Mouse (Mus musculus) heart, embryonic 16.5 days (tissue): Measurements from ENCODE around the gene Olfr1555-ps1. TPM values are rescaled to one million over a fixed set of nuclear protein-coding genes. Genes with fewer than 3 reads are reported as not detected.
"Not testable (repeated sequence)": the region's sequence is repeated elsewhere in the genome, so short reads cannot be mapped to it uniquely, and the experiment has no call there.

ENCODE experiments used
- ATAC-seq: fragments of 200-750 bp; cut with Nextera tagmentation; replicated peaks from 2 replicates; pipeline ENCODE4 v1.8.0; 2017; ENCODE audit warnings: moderate number of reproducible peaks; ENCODE audit not compliant: insufficient read depth, low FRiP score; ENCODE audit errors: extremely low read depth
- H3K27ac ChIP-seq: fragments of 300-500 bp; sonication (generic); 2 replicates; pipeline ENCODE4 v1.5.1; 2014; ENCODE audit warnings: mild to moderate bottlenecking, low read length, control low read depth, moderate library complexity
- H3K27me3 ChIP-seq: fragments of 300-500 bp; sonication (generic); 2 replicates; pipeline ENCODE4 v1.6.1; 2014; ENCODE audit warnings: low read length, mixed read lengths; ENCODE audit not compliant: control insufficient read depth, insufficient read depth
- H3K36me3 ChIP-seq: fragments of 300-500 bp; sonication (generic); 2 replicates; pipeline ENCODE4 v1.6.1; 2014; ENCODE audit not compliant: control insufficient read depth, insufficient read depth
- H3K4me1 ChIP-seq: fragments of 300-500 bp; sonication (generic); 2 replicates; pipeline ENCODE4 v1.6.1; 2014; ENCODE audit warnings: low read length, mixed read lengths; ENCODE audit not compliant: control insufficient read depth, insufficient read depth
- H3K4me2 ChIP-seq: fragments of 300-500 bp; sonication (generic); 2 replicates; pipeline ENCODE4 v1.6.1; 2014; ENCODE audit warnings: low read depth, mild to moderate bottlenecking, control low read depth, low read length
- H3K4me3 ChIP-seq: fragments of 300-500 bp; sonication (generic); 2 replicates; pipeline ENCODE4 v1.5.1; 2014; ENCODE audit warnings: mild to moderate bottlenecking, control low read depth, low read length
- H3K9ac ChIP-seq: fragments of 300-500 bp; sonication (generic); 2 replicates; pipeline ENCODE4 v1.6.1; 2014; ENCODE audit warnings: low read length, control low read depth
- H3K9me3 ChIP-seq: fragments of 300-500 bp; sonication (generic); replicated peaks from 2 replicates; pipeline ENCODE4 v1.6.1; 2016; ENCODE audit warnings: low read length; ENCODE audit not compliant: control insufficient read depth
- WGBS: fragments of 180-500 bp; shearing (Covaris S2); extraction: QIAGEN DNeasy Blood & Tissue Kit; methylation state at CpG from one replicate; pipeline ENCODE4 v1.1.7; 2014; 5-methylcytosine and 5-hydroxymethylcytosine counted together
- polyA plus RNA-seq: library from polyadenylated mRNA; unstranded; fragments of >200 nt; fragmentation: Nextera tagmentation; extraction: Ambion mirVana; gene quantifications from 2 replicates; pipeline ENCODE4 v1.2.1, GENCODE M21; 2015

Olfr1555-ps1 gene
- polyA plus RNA-seq: not detected in 2 replicates

- not testable (repeated sequence) for H3K9ac ChIP-seq, H3K27me3 ChIP-seq, H3K9me3 ChIP-seq, H3K4me2 ChIP-seq, H3K4me1 ChIP-seq, H3K27ac ChIP-seq, H3K4me3 ChIP-seq, H3K36me3 ChIP-seq, ATAC-seq
- 32% methylated on average over 1 of the region's 1 CpGs for WGBS
Measured at GRCm38 (mm10) chr19:12170062-12170599, at the start of gene Olfr1555-ps1. Gene Olfr1555-ps1 (minus strand): TSS chr19:12170112.

GRCm38 (mm10) chr19:12200334-12200733 lies 30.4 kb upstream of the Olfr1555-ps1 start, which contains the start of gene Olfr1431:
Gene Olfr1431 (plus strand): TSS chr19:12200634.
- Histone ChIP-seq H3K27ac (no peak within 1 kb of the TSS), H3K4me3 (no peak within 1 kb of the TSS), H3K36me3 (no peaks in the 10 kb centered on the region), H3K27me3 (no peaks in the 10 kb centered on the region), H3K9ac (no peak within 1 kb of the TSS), H3K4me1 (no peaks in the 10 kb centered on the region), H3K9me3 (0 out of 2 replicates have a peak, but pooled peaks cover 4% of the 10 kb centered on the region), H3K4me2 (no peak within 1 kb of the TSS)
- WGBS: 53% methylated on average over 1 of the region's 1 CpGs
- ATAC-seq: no peak

- H3K9me3 ChIP-seq, H3K4me3 ChIP-seq, H3K4me1 ChIP-seq, ATAC-seq, H3K27ac ChIP-seq, H3K4me2 ChIP-seq, H3K9ac ChIP-seq, H3K27me3 ChIP-seq, H3K36me3 ChIP-seq: not testable (repeated sequence)
- WGBS: 77% methylated on average over 4 of the region's 4 CpGs
Measured at GRCm38 (mm10) chr19:12199076-12199475, 29.2 kb upstream of the Olfr1555-ps1 start.

- not testable (repeated sequence) for ATAC-seq, H3K36me3 ChIP-seq, H3K4me1 ChIP-seq, H3K4me3 ChIP-seq, H3K27me3 ChIP-seq, H3K9me3 ChIP-seq, H3K27ac ChIP-seq, H3K4me2 ChIP-seq, H3K9ac ChIP-seq
- 76% methylated on average over 5 of the region's 5 CpGs for WGBS
Measured at GRCm38 (mm10) chr19:12175431-12175830, 5.5 kb upstream of the Olfr1555-ps1 start.

GRCm38 (mm10) chr19:12145452-12145851 lies 24.5 kb downstream of the Olfr1555-ps1 start:
- no peaks in the 10 kb centered on the region for H3K36me3 ChIP-seq
- no peak overlapping the region for H3K4me2 ChIP-seq
- no peak overlapping the region for H3K9ac ChIP-seq
- H3K4me1 ChIP-seq: no peaks in the 10 kb centered on the region
- WGBS: 85% methylated on average over 3 of the region's 3 CpGs
- no peak overlapping the region for H3K27ac ChIP-seq
- no peaks in the 10 kb centered on the region for H3K9me3 ChIP-seq
- no peak for ATAC-seq
- H3K27me3 ChIP-seq: no peaks in the 10 kb centered on the region
- H3K4me3 ChIP-seq: no peak overlapping the region

GRCm38 (mm10) chr19:12143356-12143755 lies 26.6 kb downstream of the Olfr1555-ps1 start:
- 67% methylated on average over 1 of the region's 1 CpGs for WGBS
- Histone ChIP-seq H3K9ac (no peak overlapping the region), H3K4me3 (no peak overlapping the region), H3K27me3 (no peaks in the 10 kb centered on the region), H3K9me3 (no peaks in the 10 kb centered on the region), H3K27ac (no peak overlapping the region), H3K36me3 (no peaks in the 10 kb centered on the region), H3K4me1 (no peaks in the 10 kb centered on the region), H3K4me2 (no peak overlapping the region)
- ATAC-seq: no peak

- H3K27me3 ChIP-seq: no peaks in the 10 kb centered on the region
- 31% methylated on average over 2 of the region's 2 CpGs for WGBS
- ATAC-seq: no peak
Measured at GRCm38 (mm10) chr19:12134289-12134688, 35.6 kb downstream of the Olfr1555-ps1 start.

GRCm38 (mm10) chr19:12123103-12123502 lies 46.8 kb downstream of the Olfr1555-ps1 start, which contains the start of gene Olfr76:
Gene Olfr76 (minus strand): TSS chr19:12123203.
- WGBS: 69% methylated on average over 3 of the region's 3 CpGs
- H3K36me3 ChIP-seq: no peaks in the 10 kb centered on the region
- no peaks in the 10 kb centered on the region for H3K9me3 ChIP-seq
- no peaks in the 10 kb centered on the region for H3K27me3 ChIP-seq
- no peak within 1 kb of the TSS for H3K27ac ChIP-seq
- ATAC-seq: no peak
- H3K4me3 ChIP-seq: no peak within 1 kb of the TSS
- H3K9ac ChIP-seq: no peak within 1 kb of the TSS
- H3K4me2 ChIP-seq: no peak within 1 kb of the TSS
- H3K4me1 ChIP-seq: no peaks in the 10 kb centered on the region

More at GRCm38 (mm10) chr19:12134289-12134688, 35.6 kb downstream of the Olfr1555-ps1 start:
- no peak overlapping the region for H3K4me3 ChIP-seq
- H3K9ac ChIP-seq: no peak overlapping the region
- no peaks in the 10 kb centered on the region for H3K36me3 ChIP-seq
- H3K4me2 ChIP-seq: no peak overlapping the region
- H3K4me1 ChIP-seq: no peaks in the 10 kb centered on the region
- no peak overlapping the region for H3K27ac ChIP-seq
- H3K9me3 ChIP-seq: no peaks in the 10 kb centered on the region

- WGBS: 74% methylated on average over 3 of the region's 3 CpGs
- H3K4me2 ChIP-seq: no peak overlapping the region
- H3K4me1 ChIP-seq: no peaks in the 10 kb centered on the region
- H3K9ac ChIP-seq: no peak overlapping the region
- H3K36me3 ChIP-seq: no peaks in the 10 kb centered on the region
- no peaks in the 10 kb centered on the region for H3K9me3 ChIP-seq
- no peak overlapping the region for H3K27ac ChIP-seq
- no peaks in the 10 kb centered on the region for H3K27me3 ChIP-seq
- no peak overlapping the region for H3K4me3 ChIP-seq
- ATAC-seq: no peak
Measured at GRCm38 (mm10) chr19:12116464-12116863, 53.4 kb downstream of the Olfr1555-ps1 start.
